Mouse (Mus musculus) inflammation-experienced regulatory T-cells, adult 6 months (primary cell): ENCODE measurements around the gene Jagn1. TPM values are rescaled to one million over a fixed set of nuclear protein-coding genes. Genes with fewer than 3 reads are reported as not detected.
A peak's percentile ranks its signal among the peaks of the same experiment; 100 is the strongest.

Source experiments
- ATAC-seq: one replicate; pipeline ENCODE4 v1.8.0; 2017
- polyA plus RNA-seq, 3 experiments: library from polyadenylated mRNA; unstranded; fragments of 100-300 nt; shearing (Covaris generic); gene quantifications; one replicate each; pipeline ENCODE4 v1.2.1; 2017

The Jagn1 gene
- polyA plus RNA-seq, 3 experiments from 2014 or later: 50.3 to 60.1 (median 56.3) TPM

DNA sequence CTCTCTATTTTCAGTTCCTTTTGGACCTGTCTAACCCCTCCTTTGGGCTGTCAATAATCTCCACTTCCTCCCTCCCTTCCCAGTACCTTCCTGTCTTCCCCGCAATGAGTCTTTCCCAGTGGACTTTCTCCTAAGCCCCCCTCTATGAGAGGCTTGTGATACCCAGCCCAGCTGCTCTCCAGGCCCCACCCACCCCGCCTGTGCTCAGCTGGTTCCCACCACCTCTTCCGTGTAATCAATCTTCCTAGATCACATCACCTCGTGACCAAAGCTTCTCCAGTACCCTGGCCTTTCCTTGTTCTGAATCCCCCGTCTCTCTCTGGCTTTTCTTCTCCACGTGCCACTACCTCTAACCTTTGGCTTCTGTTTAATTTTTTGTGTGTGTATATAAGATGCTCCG, 35.0 kb downstream of the Jagn1 start:
- no peak for ATAC-seq

DNA sequence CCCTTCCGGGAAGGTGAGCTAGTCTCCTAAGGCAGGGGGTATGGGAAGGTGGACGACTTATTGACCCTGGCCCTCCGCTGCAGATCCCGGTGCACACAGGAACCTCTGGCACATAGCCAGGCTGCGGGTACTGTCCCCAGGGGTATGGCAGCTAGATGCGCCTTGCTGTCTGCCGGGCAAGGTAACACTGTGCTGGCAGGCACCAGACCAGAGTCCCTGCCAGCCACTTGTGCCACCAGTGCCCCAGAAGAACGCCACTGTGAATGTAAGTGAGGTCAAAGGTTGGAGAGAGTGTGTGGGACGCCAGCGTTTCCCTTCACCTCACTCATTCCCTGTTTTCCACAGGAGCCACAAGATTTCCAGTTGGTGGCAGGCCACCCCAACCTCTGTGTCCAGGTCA, 36.5 kb downstream of the Jagn1 start:
- no peak for ATAC-seq

DNA sequence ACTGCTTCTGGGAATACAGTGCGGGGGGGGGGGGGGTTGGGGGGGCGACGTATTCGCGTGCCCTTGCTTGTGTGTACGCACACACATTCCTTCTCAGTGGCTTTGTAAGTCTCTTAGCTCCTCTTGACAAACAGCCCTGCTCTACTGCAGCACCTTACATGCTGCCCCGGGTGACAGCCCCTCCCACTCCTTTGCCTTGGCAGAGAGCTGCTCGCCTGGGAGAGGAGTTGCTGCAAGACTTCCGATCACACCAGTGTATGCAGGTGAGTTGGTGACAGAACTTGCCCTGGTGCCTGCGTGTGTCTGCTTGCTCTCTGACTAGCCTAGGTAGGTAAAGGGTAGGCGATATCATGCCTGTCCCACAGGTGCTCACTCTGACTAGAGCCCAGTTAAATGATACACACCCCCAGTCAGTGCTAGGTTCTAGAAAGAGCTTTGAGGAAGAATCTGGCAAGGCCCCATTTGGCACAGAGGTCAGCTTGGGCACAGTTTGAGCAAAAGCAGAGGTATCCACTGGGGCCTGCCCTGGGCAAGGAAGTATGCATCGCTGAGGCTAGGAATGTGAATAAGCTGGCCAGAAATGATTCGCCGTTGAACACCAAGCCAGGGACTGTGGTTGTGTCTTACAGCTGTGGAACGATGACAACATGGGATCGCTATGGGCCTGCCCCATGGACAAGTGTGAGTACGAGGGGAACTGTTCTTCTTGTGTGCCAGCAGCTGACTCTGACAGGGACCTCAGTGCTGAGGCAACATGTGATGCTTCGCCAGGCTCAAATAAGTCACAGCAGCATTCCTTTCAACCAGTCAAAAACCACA, 38.4 kb downstream of the Jagn1 start:
- no peak for ATAC-seq

DNA sequence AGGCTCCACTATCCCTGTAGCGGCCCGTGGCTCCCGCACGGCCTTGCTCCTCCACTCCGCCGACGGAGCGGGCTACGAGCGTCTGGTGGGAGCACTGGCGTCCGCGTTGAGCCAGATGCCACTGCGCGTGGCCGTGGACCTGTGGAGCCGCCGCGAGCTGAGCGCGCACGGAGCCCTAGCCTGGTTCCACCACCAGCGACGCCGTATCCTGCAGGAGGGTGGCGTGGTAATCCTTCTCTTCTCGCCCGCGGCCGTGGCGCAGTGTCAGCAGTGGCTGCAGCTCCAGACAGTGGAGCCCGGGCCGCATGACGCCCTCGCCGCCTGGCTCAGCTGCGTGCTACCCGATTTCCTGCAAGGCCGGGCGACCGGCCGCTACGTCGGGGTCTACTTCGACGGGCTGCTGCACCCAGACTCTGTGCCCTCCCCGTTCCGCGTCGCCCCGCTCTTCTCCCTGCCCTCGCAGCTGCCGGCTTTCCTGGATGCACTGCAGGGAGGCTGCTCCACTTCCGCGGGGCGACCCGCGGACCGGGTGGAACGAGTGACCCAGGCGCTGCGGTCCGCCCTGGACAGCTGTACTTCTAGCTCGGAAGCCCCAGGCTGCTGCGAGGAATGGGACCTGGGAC, 40.2 kb downstream of the Jagn1 start:
- ATAC-seq: peak; percentile 32

DNA sequence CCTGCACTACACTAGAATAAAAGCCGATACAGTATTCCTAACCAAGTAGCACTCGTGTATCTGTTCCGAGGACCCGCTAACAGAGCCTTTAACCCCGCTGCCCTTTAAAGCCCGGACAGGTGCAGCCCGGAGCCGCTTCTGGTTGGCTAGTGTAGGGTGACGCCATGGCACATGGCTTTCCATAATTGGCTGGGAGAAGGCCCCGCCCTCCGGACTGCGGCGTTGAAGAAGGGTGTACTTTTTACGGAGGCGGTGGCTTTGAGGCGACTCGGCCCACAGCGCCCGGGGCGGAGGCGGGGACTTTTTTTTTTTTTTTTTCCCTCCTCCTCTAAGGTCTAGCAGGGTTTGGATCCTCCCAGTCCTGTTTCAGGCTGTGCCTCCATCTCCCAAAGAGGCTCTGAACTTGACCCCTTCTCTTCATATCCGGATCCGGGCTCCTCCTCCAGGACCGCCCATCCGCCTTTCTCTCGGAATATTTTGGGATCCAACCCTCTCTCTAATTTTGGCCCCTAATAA, 40.8 kb downstream of the Jagn1 start, which contains the start of gene Creld1:
TSS of gene Creld1 (plus strand) at position 198 of the 516 bp plus-strand sequence.
- peak; percentile 97 for ATAC-seq

DNA sequence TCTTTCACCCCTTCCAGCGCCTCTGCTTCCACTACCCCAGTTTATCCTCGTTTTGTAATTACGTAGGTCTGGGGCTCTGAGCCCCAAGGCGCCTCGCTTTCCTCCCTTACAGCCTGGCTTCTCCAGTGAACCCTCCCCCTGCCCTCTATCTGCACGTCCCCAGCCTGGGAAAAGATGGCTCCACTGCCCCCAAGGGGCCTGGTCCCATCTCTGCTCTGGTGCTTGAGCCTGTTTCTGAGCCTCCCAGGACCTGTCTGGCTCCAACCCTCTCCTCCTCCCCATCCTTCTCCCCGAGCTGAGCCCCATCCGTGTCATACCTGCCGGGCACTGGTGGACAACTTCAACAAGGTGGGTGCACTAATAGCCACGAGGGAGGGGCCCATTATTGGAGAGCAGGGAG, 41.4 kb downstream of the Jagn1 start:
- ATAC-seq: peak; percentile 3

DNA sequence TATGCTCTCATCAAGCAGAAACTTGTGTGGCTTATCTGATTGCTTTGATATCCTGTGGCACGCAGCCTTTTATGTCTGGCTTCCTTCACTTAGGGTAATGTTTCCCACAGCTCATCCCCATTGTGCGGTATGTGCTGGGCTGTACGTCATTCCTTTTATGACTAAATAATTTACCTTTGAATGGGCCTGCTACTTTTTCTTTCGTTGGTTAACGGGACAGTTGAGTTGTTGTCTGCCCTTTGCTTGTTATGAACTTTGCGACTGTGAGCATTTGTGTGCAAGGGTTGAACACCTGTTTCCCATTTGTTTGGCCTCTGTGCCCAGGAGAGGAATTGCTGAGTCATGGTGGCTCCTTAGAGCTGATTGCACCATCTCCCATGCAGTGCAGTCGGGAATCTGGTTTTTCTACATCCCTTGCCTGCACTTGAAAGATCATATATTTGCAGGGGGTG, 44.8 kb downstream of the Jagn1 start:
- ATAC-seq: no peak

DNA sequence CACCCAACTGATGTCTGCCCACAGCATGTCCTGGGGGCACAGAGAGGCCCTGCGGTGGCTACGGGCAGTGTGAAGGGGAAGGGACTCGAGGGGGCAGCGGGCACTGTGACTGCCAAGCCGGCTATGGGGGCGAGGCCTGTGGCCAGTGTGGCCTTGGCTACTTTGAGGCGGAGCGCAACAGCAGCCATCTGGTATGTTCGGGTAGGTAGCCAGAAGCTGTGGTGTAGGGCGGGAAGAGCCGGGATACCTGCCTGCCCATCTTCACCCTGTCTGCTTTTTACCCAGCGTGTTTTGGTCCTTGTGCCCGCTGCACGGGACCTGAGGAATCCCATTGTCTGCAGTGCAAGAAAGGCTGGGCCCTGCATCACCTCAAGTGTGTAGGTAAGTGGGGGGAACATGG, 47.0 kb downstream of the Jagn1 start:
- no peak for ATAC-seq

GRCm38 (mm10) chr6:113492101-113492864, 49.9 kb downstream of the Jagn1 start:
- ATAC-seq: no peak

GRCm38 (mm10) chr6:113494258-113494788, 52.0 kb downstream of the Jagn1 start:
- peak; percentile 90 for ATAC-seq

DNA sequence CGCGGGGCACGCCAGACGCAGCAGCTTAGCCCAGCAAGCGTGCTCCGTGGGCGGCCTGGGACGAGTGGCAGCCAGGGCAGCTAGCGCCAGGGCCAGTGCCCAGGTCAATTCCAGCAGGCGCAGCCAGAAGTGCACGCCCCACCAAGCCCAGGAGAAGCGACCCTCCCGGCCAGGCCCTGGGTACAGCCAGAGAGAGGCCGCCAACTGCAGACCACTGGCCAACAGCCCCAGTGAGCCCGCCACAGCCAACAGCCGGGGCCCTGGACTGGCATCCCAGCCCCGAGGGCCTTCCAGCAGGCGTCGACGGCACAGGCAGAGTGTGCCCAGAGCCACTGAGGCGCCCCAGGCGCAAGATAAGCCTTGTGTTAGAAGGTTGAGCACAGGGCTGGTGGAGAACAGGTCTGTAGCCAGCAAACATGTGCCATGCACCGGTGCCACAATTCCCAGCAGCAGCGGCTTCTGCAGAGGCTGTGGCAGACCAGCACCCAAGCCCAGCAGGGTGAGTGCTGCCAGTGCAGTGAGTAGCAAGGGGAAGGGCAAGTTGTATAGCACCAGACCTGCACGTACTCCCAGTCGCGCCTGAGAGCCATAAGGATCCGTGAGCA, 52.8 kb downstream of the Jagn1 start:
- ATAC-seq: no peak

Other genes with a start within 250 kb of the Jagn1 start
- under 1 TPM in 2 of 3 experiments, not detected in 1; 0.84 to 0.95 TPM for gene Lhfpl4, start 247.2 kb upstream of the Jagn1 start, polyA plus RNA-seq
- 10 to 100 TPM; 12.0 to 18.4 (median 16.2) TPM for gene Mtmr14, start 204.7 kb upstream of the Jagn1 start, polyA plus RNA-seq
- under 1 TPM in 2 of 3 experiments, not detected in 1; 0.21 to 0.22 TPM for gene Cpne9, start 160.3 kb upstream of the Jagn1 start, polyA plus RNA-seq
- gene Brpf1, start 135.4 kb upstream of the Jagn1 start, polyA plus RNA-seq: 10 to 100 TPM in 2 of 3 experiments, 1 to 10 TPM in 1; 9.2 to 15.3 (median 13.7) TPM
- gene Ogg1, start 115.6 kb upstream of the Jagn1 start, polyA plus RNA-seq: 10 to 100 TPM; 12.7 to 23.8 (median 20.9) TPM
- 1 to 10 TPM; 1.3 to 2.6 (median 2.2) TPM for gene Camk1, start 98.6 kb upstream of the Jagn1 start, polyA plus RNA-seq
- 10 to 100 TPM; 27.5 to 44.5 (median 43.3) TPM for gene Tada3, start 64.7 kb upstream of the Jagn1 start, polyA plus RNA-seq
- 100 to 1,000 TPM; 516 to 980 (median 581) TPM for gene Arpc4, start 64.5 kb upstream of the Jagn1 start, polyA plus RNA-seq
- gene Ttll3, start 53.3 kb upstream of the Jagn1 start, polyA plus RNA-seq: 10 to 100 TPM in 2 of 3 experiments, 1 to 10 TPM in 1; 6.6 to 18.5 (median 16.4) TPM
- 10 to 100 TPM in 2 of 3 experiments, 1 to 10 TPM in 1; 6.5 to 13.4 (median 12.0) TPM for gene Rpusd3, start 23.2 kb upstream of the Jagn1 start, polyA plus RNA-seq
- gene Cidec, start 6.8 kb upstream of the Jagn1 start, polyA plus RNA-seq: not detected
- gene Il17re, start 15.9 kb downstream of the Jagn1 start, polyA plus RNA-seq: 1 to 10 TPM in 2 of 3 experiments, under 1 TPM in 1; 0.69 to 8.2 (median 1.9) TPM
- gene Il17rc, start 28.9 kb downstream of the Jagn1 start, polyA plus RNA-seq: under 1 TPM in 2 of 3 experiments, not detected in 1; 0.32 to 0.47 TPM
- gene Creld1, start 40.7 kb downstream of the Jagn1 start, polyA plus RNA-seq: 1 to 10 TPM; 6.1 to 9.2 (median 8.1) TPM
- under 1 TPM in 1 of 3 experiments, not detected in 2; 0.17 TPM for gene Prrt3, start 59.4 kb downstream of the Jagn1 start, polyA plus RNA-seq
- 10 to 100 TPM; 57.0 to 69.1 (median 62.4) TPM for gene Emc3, start 89.1 kb downstream of the Jagn1 start, polyA plus RNA-seq
- 1 to 10 TPM; 1.4 to 9.7 (median 2.0) TPM for gene Fancd2, start 89.1 kb downstream of the Jagn1 start, polyA plus RNA-seq
- not detected for gene Fancd2os, start 158.1 kb downstream of the Jagn1 start, polyA plus RNA-seq
- 100 to 1,000 TPM; 274 to 315 (median 285) TPM for gene Brk1, start 162.2 kb downstream of the Jagn1 start, polyA plus RNA-seq
- gene Vhl, start 181.4 kb downstream of the Jagn1 start, polyA plus RNA-seq: 10 to 100 TPM in 2 of 3 experiments, 1 to 10 TPM in 1; 9.9 to 12.3 (median 12.0) TPM
- gene Irak2, start 195.9 kb downstream of the Jagn1 start, polyA plus RNA-seq: 10 to 100 TPM; 18.1 to 35.7 (median 21.5) TPM